In the genomic region with DNA sequence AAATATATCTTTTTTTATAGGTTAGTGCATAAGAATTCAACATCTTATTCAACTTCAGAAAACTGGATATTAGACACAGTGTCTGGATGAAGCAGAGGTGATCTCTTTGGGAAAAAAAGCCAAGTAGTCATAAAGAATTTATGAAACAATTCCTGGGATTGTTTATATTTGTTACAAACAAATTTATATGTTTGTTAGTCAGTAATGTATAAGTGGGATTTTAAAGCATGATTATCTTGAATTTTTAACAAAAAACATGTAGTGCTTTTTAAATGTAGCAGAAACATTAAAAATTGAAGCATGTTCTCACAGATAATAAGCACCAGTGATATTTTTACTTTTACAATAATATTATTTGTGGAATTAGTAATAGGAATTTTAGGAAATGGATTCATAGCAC, we compare ENCODE assay signal across 42 mouse cellular contexts. TPM values are rescaled to one million over a fixed set of nuclear protein-coding genes. Genes with fewer than 3 reads are reported as not detected.
"Had no signal": no experiment of that assay in that cellular context is flagged by ENCODE, and none has a peak within 500 bp of the region (broad histone marks: within the 10 kb centered on the region; RNA-seq: fewer than 3 reads in every experiment).

Gene Tas2r110 (plus strand): TSS at position 301 of the 400 bp plus-strand sequence.

- H3K36me3 ChIP-seq: heart, embryonic 10.5 days; heart, embryonic 12.5 days; heart, embryonic 13.5 days; heart, embryonic 15.5 days; hindbrain, embryonic 12.5 days; hindbrain, embryonic 13.5 days; hindbrain, embryonic 15.5 days; intestine, embryonic 15.5 days; kidney, embryonic 15.5 days had no signal

- H3K4me2 ChIP-seq: heart, embryonic 11.5 days; heart, embryonic 12.5 days; heart, embryonic 13.5 days; heart, embryonic 15.5 days; hindbrain, embryonic 12.5 days; hindbrain, embryonic 13.5 days; hindbrain, embryonic 15.5 days; intestine, embryonic 15.5 days; kidney, embryonic 15.5 days had no signal

- H3K9ac ChIP-seq: heart, embryonic 12.5 days; heart, embryonic 13.5 days; heart, embryonic 15.5 days; hindbrain, embryonic 12.5 days; hindbrain, embryonic 13.5 days; hindbrain, embryonic 15.5 days; intestine, embryonic 15.5 days; kidney, embryonic 15.5 days had no signal

- H3K27me3 ChIP-seq: heart, embryonic 12.5 days; heart, embryonic 13.5 days; heart, embryonic 15.5 days; hindbrain, embryonic 12.5 days; hindbrain, embryonic 13.5 days; hindbrain, embryonic 15.5 days; intestine, embryonic 15.5 days; kidney, embryonic 15.5 days had no signal

- H3K4me3 ChIP-seq: heart, embryonic 10.5 days; heart, embryonic 12.5 days; heart, embryonic 13.5 days; heart, embryonic 15.5 days; hindbrain, embryonic 12.5 days; hindbrain, embryonic 13.5 days; hindbrain, embryonic 15.5 days; intestine, embryonic 15.5 days; kidney, embryonic 15.5 days; layer of hippocampus, adult 2 months; left cerebral cortex, adult 2 months had no signal

- DNase-seq: heart, postnatal 10 days; heart, postnatal 14 days; heart, postnatal 36 days; heart, postnatal 4 days; kidney, adult 11 months; kidney, adult 18-20 months; kidney, adult 2 months; kidney, adult 8-10 months; kidney, adult 9 months; kidney, postnatal 10 days; kidney, postnatal 14 days; kidney, postnatal 25 days; kidney, postnatal 36 days; kidney, postnatal 4 days; layer of hippocampus, adult 9-11 months; layer of hippocampus, postnatal 36 days had no signal

- H3K4me1 ChIP-seq: heart, embryonic 10.5 days; heart, embryonic 12.5 days; heart, embryonic 13.5 days; heart, embryonic 15.5 days; hindbrain, embryonic 12.5 days; hindbrain, embryonic 13.5 days; hindbrain, embryonic 15.5 days; intestine, embryonic 15.5 days; kidney, embryonic 15.5 days had no signal

- ATAC-seq: hindbrain, embryonic 16.5 days; hindbrain, postnatal 0 days; inflammation-experienced regulatory T-cells, adult 6 months; intestine, embryonic 15.5 days; intestine, embryonic 16.5 days; intestine, postnatal 0 days had no signal

- H3K27ac ChIP-seq: heart, embryonic 10.5 days; heart, embryonic 13.5 days; heart, embryonic 15.5 days; hindbrain, embryonic 12.5 days; hindbrain, embryonic 13.5 days; hindbrain, embryonic 15.5 days; hindbrain, postnatal 0 days; intestine, embryonic 15.5 days; kidney, embryonic 15.5 days; kidney, postnatal 0 days; layer of hippocampus, adult 2 months; left cerebral cortex, adult 2 months had no signal

- H3K9me3 ChIP-seq: heart, embryonic 10.5 days; heart, embryonic 12.5 days; heart, embryonic 13.5 days; heart, embryonic 15.5 days; hindbrain, embryonic 12.5 days; hindbrain, embryonic 13.5 days; hindbrain, embryonic 15.5 days; intestine, embryonic 15.5 days; kidney, embryonic 15.5 days had no signal

RNA-seq across cellular contexts. Expression of gene Tas2r110, which starts in this region (rescaled TPM):
- polyA plus RNA-seq: heart, embryonic 10.5 days; heart, embryonic 11.5 days; heart, embryonic 12.5 days; heart, embryonic 13.5 days; heart, embryonic 14.5 days; heart, embryonic 15.5 days; heart, embryonic 16.5 days; heart, postnatal 0 days; hindbrain, embryonic 11.5 days; hindbrain, embryonic 12.5 days; hindbrain, embryonic 13.5 days; hindbrain, embryonic 15.5 days; hindbrain, embryonic 16.5 days; hindbrain, postnatal 0 days; inflammation-experienced regulatory T-cells, adult 6 months; intestine, embryonic 14.5 days; intestine, embryonic 15.5 days; intestine, embryonic 16.5 days; intestine, postnatal 0 days; kidney, adult 2 months; kidney, embryonic 14.5 days; kidney, embryonic 15.5 days; kidney, embryonic 16.5 days; kidney, postnatal 0 days; large intestine, adult 2 months had no signal
